Mouse (Mus musculus): ENCODE data around the gene B3galt6. TPM values are rescaled to one million over a fixed set of nuclear protein-coding genes. Genes with fewer than 3 reads are reported as not detected.
A peak's percentile ranks its signal among the peaks of the same experiment; 100 is the strongest.

B3galt6 gene
- polyA plus RNA-seq, 1 experiment from 2014 or later: 8.8 TPM

GRCm38 (mm10) chr4:155991211-155991907, 1.1 kb downstream of the B3galt6 start:
- no peaks in the 10 kb centered on the region for H3K27me3 ChIP-seq (replicated peaks)
- ATAC-seq (ENCODE audit: extremely low read depth, insufficient number of reproducible peaks, low FRiP score, low TSS enrichment): no peak
- 84% methylated on average over 22 of the region's 22 CpGs for WGBS
- H3K27ac ChIP-seq (replicated peaks): peak overlapping the region; percentile 92; the same call in 1 of the 2 replicates
- peak overlapping the region; percentile 96 for H3K4me3 ChIP-seq
- H3K9ac ChIP-seq: peak overlapping the region; percentile 84
- peaks cover 21% of the 10 kb centered on the region for H3K36me3 ChIP-seq
- peaks cover 31% of the 10 kb centered on the region for H3K4me1 ChIP-seq
- no peaks in the 10 kb centered on the region for H3K9me3 ChIP-seq
- peak overlapping the region; percentile 99 for H3K4me2 ChIP-seq

GRCm38 (mm10) chr4:155983788-155984187, 8.7 kb downstream of the B3galt6 start:
- no peaks in the 10 kb centered on the region for H3K36me3 ChIP-seq
- no peak overlapping the region for H3K9ac ChIP-seq
- no peak for ATAC-seq (ENCODE audit: extremely low read depth, insufficient number of reproducible peaks, low FRiP score, low TSS enrichment)
- H3K4me2 ChIP-seq: no peak overlapping the region
- no peak overlapping the region for H3K4me3 ChIP-seq
- peaks cover 24% of the 10 kb centered on the region for H3K27me3 ChIP-seq (replicated peaks)
- 0 out of 2 replicates have a peak, but pooled peaks cover 4% of the 10 kb centered on the region for H3K9me3 ChIP-seq
- no peaks in the 10 kb centered on the region for H3K4me1 ChIP-seq
- 20% methylated on average over 2 of the region's 2 CpGs for WGBS
- no peak overlapping the region for H3K27ac ChIP-seq (replicated peaks)

- Histone ChIP-seq H3K27ac (replicated peaks) (no peak overlapping the region), H3K27me3 (replicated peaks) (peaks cover 24% of the 10 kb centered on the region), H3K36me3 (no peaks in the 10 kb centered on the region), H3K4me1 (no peaks in the 10 kb centered on the region), H3K4me3 (no peak overlapping the region), H3K9me3 (0 out of 2 replicates have a peak, but pooled peaks cover 4% of the 10 kb centered on the region), H3K4me2 (no peak overlapping the region), H3K9ac (no peak overlapping the region)
- 67% methylated on average over 12 of the region's 12 CpGs for WGBS
- no peak for ATAC-seq (ENCODE audit: extremely low read depth, insufficient number of reproducible peaks, low FRiP score, low TSS enrichment)
Observed at GRCm38 (mm10) chr4:155981436-155982082, 10.9 kb downstream of the B3galt6 start.

GRCm38 (mm10) chr4:155973239-155973638, 19.2 kb downstream of the B3galt6 start:
- H3K4me3 ChIP-seq: no peak overlapping the region
- no peaks in the 10 kb centered on the region for H3K9me3 ChIP-seq
- WGBS: 61% methylated on average over 2 of the region's 2 CpGs
- peaks cover 3% of the 10 kb centered on the region; the same call in 1 of the 2 replicates for H3K4me1 ChIP-seq
- no peaks in the 10 kb centered on the region for H3K36me3 ChIP-seq
- no peaks in the 10 kb centered on the region for H3K27me3 ChIP-seq (replicated peaks)
- H3K4me2 ChIP-seq: no peak overlapping the region
- H3K9ac ChIP-seq: no peak overlapping the region
- no peak for ATAC-seq (ENCODE audit: extremely low read depth, insufficient number of reproducible peaks, low FRiP score, low TSS enrichment)
- H3K27ac ChIP-seq (replicated peaks): no peak overlapping the region

GRCm38 (mm10) chr4:155972651-155973050, 19.8 kb downstream of the B3galt6 start:
- H3K4me1 ChIP-seq: peaks cover 3% of the 10 kb centered on the region; the same call in 1 of the 2 replicates
- 73% methylated on average over 6 of the region's 6 CpGs for WGBS
- H3K4me3 ChIP-seq: no peak overlapping the region
- no peaks in the 10 kb centered on the region for H3K9me3 ChIP-seq
- no peaks in the 10 kb centered on the region for H3K27me3 ChIP-seq (replicated peaks)
- H3K9ac ChIP-seq: no peak overlapping the region
- no peak overlapping the region for H3K27ac ChIP-seq (replicated peaks)
- H3K36me3 ChIP-seq: no peaks in the 10 kb centered on the region
- no peak for ATAC-seq (ENCODE audit: extremely low read depth, insufficient number of reproducible peaks, low FRiP score, low TSS enrichment)
- no peak overlapping the region for H3K4me2 ChIP-seq

GRCm38 (mm10) chr4:155970286-155970685, 22.2 kb downstream of the B3galt6 start:
- no peak for ATAC-seq (ENCODE audit: extremely low read depth, insufficient number of reproducible peaks, low FRiP score, low TSS enrichment)
- Histone ChIP-seq H3K9me3 (no peaks in the 10 kb centered on the region), H3K27me3 (replicated peaks) (no peaks in the 10 kb centered on the region), H3K36me3 (peaks cover 15% of the 10 kb centered on the region), H3K4me2 (no peak overlapping the region), H3K4me1 (peaks cover 3% of the 10 kb centered on the region; the same call in 1 of the 2 replicates), H3K4me3 (no peak overlapping the region), H3K27ac (replicated peaks) (no peak overlapping the region), H3K9ac (no peak overlapping the region)
- WGBS: 68% methylated on average over 5 of the region's 5 CpGs

- WGBS: 62% methylated on average over 13 of the region's 13 CpGs
- no peak overlapping the region for H3K27ac ChIP-seq (replicated peaks)
- no peak for ATAC-seq (ENCODE audit: extremely low read depth, insufficient number of reproducible peaks, low FRiP score, low TSS enrichment)
Observed at GRCm38 (mm10) chr4:155969043-155969653, 23.3 kb downstream of the B3galt6 start.

GRCm38 (mm10) chr4:155964396-155964795, 28.1 kb downstream of the B3galt6 start:
- no peak overlapping the region for H3K9ac ChIP-seq
- H3K4me2 ChIP-seq: no peak overlapping the region
- ATAC-seq (ENCODE audit: extremely low read depth, insufficient number of reproducible peaks, low FRiP score, low TSS enrichment): no peak
- no peak overlapping the region for H3K27ac ChIP-seq (replicated peaks)
- H3K36me3 ChIP-seq: peaks cover 38% of the 10 kb centered on the region
- WGBS: 87% methylated on average over 11 of the region's 11 CpGs
- no peaks in the 10 kb centered on the region for H3K9me3 ChIP-seq
- no peaks in the 10 kb centered on the region for H3K27me3 ChIP-seq (replicated peaks)
- H3K4me3 ChIP-seq: no peak overlapping the region
- peaks cover 27% of the 10 kb centered on the region for H3K4me1 ChIP-seq

More at GRCm38 (mm10) chr4:155969043-155969653, 23.3 kb downstream of the B3galt6 start:
- Histone ChIP-seq H3K27me3 (replicated peaks) (no peaks in the 10 kb centered on the region), H3K9me3 (no peaks in the 10 kb centered on the region), H3K4me2 (no peak overlapping the region), H3K36me3 (peaks cover 26% of the 10 kb centered on the region), H3K4me3 (no peak overlapping the region), H3K9ac (no peak overlapping the region), H3K4me1 (peaks cover 3% of the 10 kb centered on the region; the same call in 1 of the 2 replicates)

- Histone ChIP-seq H3K27ac (replicated peaks) (no peak overlapping the region), H3K4me1 (peaks cover 25% of the 10 kb centered on the region), H3K4me3 (peak overlapping the region; percentile 66), H3K36me3 (peaks cover 46% of the 10 kb centered on the region), H3K4me2 (peak overlapping the region; percentile 98), H3K9ac (peak overlapping the region; percentile 88), H3K9me3 (no peaks in the 10 kb centered on the region), H3K27me3 (replicated peaks) (no peaks in the 10 kb centered on the region)
- WGBS: 47% methylated on average over 7 of the region's 7 CpGs
- ATAC-seq (ENCODE audit: extremely low read depth, insufficient number of reproducible peaks, low FRiP score, low TSS enrichment): no peak
Observed at GRCm38 (mm10) chr4:155963106-155963505, 29.3 kb downstream of the B3galt6 start.

GRCm38 (mm10) chr4:155962167-155962971, 30.1 kb downstream of the B3galt6 start, which contains the start of gene C1qtnf12:
Gene C1qtnf12, plus strand, starts transcription at chr4:155962318.
- H3K4me2 ChIP-seq: peak within 1 kb of the TSS; percentile 98
- no peaks in the 10 kb centered on the region for H3K27me3 ChIP-seq (replicated peaks)
- H3K4me1 ChIP-seq: peaks cover 25% of the 10 kb centered on the region
- H3K27ac ChIP-seq (replicated peaks): peak within 1 kb of the TSS; percentile 59
- WGBS: 1% methylated on average over 42 of the region's 42 CpGs
- H3K9me3 ChIP-seq: no peaks in the 10 kb centered on the region
- ATAC-seq (ENCODE audit: extremely low read depth, insufficient number of reproducible peaks, low FRiP score, low TSS enrichment): peak; percentile 73
- H3K36me3 ChIP-seq: peaks cover 54% of the 10 kb centered on the region
- H3K9ac ChIP-seq: peak within 1 kb of the TSS; percentile 88
- H3K4me3 ChIP-seq: peak within 1 kb of the TSS; percentile 66

GRCm38 (mm10) chr4:155959275-155959674, 33.2 kb downstream of the B3galt6 start:
- Histone ChIP-seq H3K36me3 (peaks cover 59% of the 10 kb centered on the region), H3K4me3 (no peak overlapping the region), H3K9ac (no peak overlapping the region), H3K27me3 (replicated peaks) (no peaks in the 10 kb centered on the region), H3K4me1 (peaks cover 25% of the 10 kb centered on the region), H3K4me2 (no peak overlapping the region), H3K9me3 (no peaks in the 10 kb centered on the region), H3K27ac (replicated peaks) (no peak overlapping the region)
- no peak for ATAC-seq (ENCODE audit: extremely low read depth, insufficient number of reproducible peaks, low FRiP score, low TSS enrichment)
- 7% methylated on average over 5 of the region's 5 CpGs for WGBS

All from heart, embryonic 13.5 days (tissue).